Mouse (Mus musculus) limb, embryonic 14.5 days (tissue): ENCODE data around the gene Pank4. TPM values are rescaled to one million over a fixed set of nuclear protein-coding genes. Genes with fewer than 3 reads are reported as not detected.

Source experiments
- ATAC-seq: fragments of 200-750 bp; cut with Nextera tagmentation; 2 replicates; pipeline ENCODE4 v1.8.0; 2017; ENCODE audit warnings: low read depth, moderate number of reproducible peaks, moderate TSS enrichment; ENCODE audit not compliant: low FRiP score
- DNase-seq: peaks from one replicate; pipeline ENCODE4 v3.0.0-alpha.2; 2015; ENCODE audit warnings: low spot score
- H3K27ac ChIP-seq: fragments of 300-500 bp; sonication (generic); replicated peaks from 2 replicates; pipeline ENCODE4 v1.5.1; 2014; ENCODE audit warnings: low read depth, mild to moderate bottlenecking, low read length, moderate library complexity, mixed read lengths
- H3K27me3 ChIP-seq: fragments of 300-500 bp; sonication (generic); 2 replicates; pipeline ENCODE4 v1.6.1; 2014; ENCODE audit warnings: low read length, mixed read lengths; ENCODE audit not compliant: control insufficient read depth, insufficient read depth
- H3K36me3 ChIP-seq: fragments of 300-500 bp; sonication (generic); 2 replicates; pipeline ENCODE4 v1.6.1; 2014; ENCODE audit warnings: mild to moderate bottlenecking, low read length, moderate library complexity, mixed read lengths; ENCODE audit not compliant: control insufficient read depth, insufficient read depth
- H3K4me1 ChIP-seq: fragments of 300-500 bp; sonication (generic); 2 replicates; pipeline ENCODE4 v1.6.1; 2014; ENCODE audit warnings: antibody characterized with exemption, low read length, mixed read lengths; ENCODE audit not compliant: control insufficient read depth, insufficient read depth
- H3K4me2 ChIP-seq: fragments of 300-500 bp; sonication (generic); replicated peaks from 2 replicates; pipeline ENCODE4 v1.6.1; 2014; ENCODE audit warnings: low read depth, mild to moderate bottlenecking, low read length, moderate library complexity; ENCODE audit not compliant: severe bottlenecking
- H3K4me3 ChIP-seq: fragments of 300-500 bp; sonication (generic); replicated peaks from 2 replicates; pipeline ENCODE4 v1.5.1; 2014; ENCODE audit warnings: low read length
- H3K9ac ChIP-seq: fragments of 300-500 bp; sonication (generic); 2 replicates; pipeline ENCODE4 v1.6.1; 2014; ENCODE audit warnings: mild to moderate bottlenecking, low read depth, low read length, moderate library complexity; ENCODE audit not compliant: severe bottlenecking
- H3K9me3 ChIP-seq: fragments of 300-500 bp; sonication (generic); 2 replicates; pipeline ENCODE4 v1.6.1; 2016; ENCODE audit warnings: low read length; ENCODE audit not compliant: control insufficient read depth
- POLR2A ChIP-seq: fragments of 200-500 bp; IDR thresholded peaks from 2 replicates; pipeline ENCODE4 v1.8.0; 2012; ENCODE audit warnings: inconsistent platforms, mild to moderate bottlenecking, moderate library complexity, borderline replicate concordance; ENCODE audit not compliant: insufficient read depth, insufficient read length; ENCODE audit errors: extremely low read depth
- WGBS: fragments of 180-500 bp; shearing (Covaris S2); extraction: QIAGEN DNeasy Blood & Tissue Kit; methylation state at CpG from one replicate; pipeline ENCODE4 v1.1.7; 2014; 5-methylcytosine and 5-hydroxymethylcytosine counted together
- polyA plus RNA-seq, 2 experiments: library from polyadenylated mRNA; depleted of rRNA in 1 of 2; stranded (reverse) in 1 of 2; unstranded in 1 of 2; fragments of >200 nt; fragmentation: Nextera tagmentation in 1 of 2; extraction: Ambion mirVana in 1 of 2; gene quantifications; 2 replicates each; pipeline versions ENCODE4 v1.2.1 to v1.2.3; 2012 to 2014

Pank4 gene
- polyA plus RNA-seq, 2 experiments, result 36.9 to 76.3 TPM

- no peak overlapping the region for H3K27ac ChIP-seq
- H3K36me3 ChIP-seq, result no peaks in the 10 kb centered on the region
- no peak overlapping the region for H3K4me2 ChIP-seq
- no peak for ATAC-seq
- no peak overlapping the region for H3K4me3 ChIP-seq
- TF ChIP-seq POLR2A, result no peak
- H3K9me3 ChIP-seq, result no peaks in the 10 kb centered on the region
- 13% methylated on average over 15 of the region's 16 CpGs for WGBS
- H3K9ac ChIP-seq, result no peak overlapping the region
- H3K27me3 ChIP-seq, result peaks cover 49% of the 10 kb centered on the region
- no peak for DNase-seq
- H3K4me1 ChIP-seq, result peaks cover 11% of the 10 kb centered on the region
Measured at GRCm38 (mm10) chr4:154949589-154949982, 14.3 kb upstream of the Pank4 start.

GRCm38 (mm10) chr4:154952461-154953241 is 11.3 kb upstream of the Pank4 start:
- Histone ChIP-seq H3K4me3 (no peak overlapping the region), H3K36me3 (no peaks in the 10 kb centered on the region), H3K4me2 (no peak overlapping the region), H3K4me1 (0 out of 2 replicates have a peak, but pooled peaks cover 6% of the 10 kb centered on the region), H3K9me3 (no peaks in the 10 kb centered on the region), H3K9ac (no peak overlapping the region), H3K27me3 (peaks cover 53% of the 10 kb centered on the region), H3K27ac (no peak overlapping the region)
- DNase-seq (no peak), ATAC-seq (no peak)
- WGBS, result 1% methylated on average over 20 of the region's 26 CpGs
- no peak for TF ChIP-seq POLR2A

GRCm38 (mm10) chr4:154956604-154957003 is 7.3 kb upstream of the Pank4 start:
- H3K4me2 ChIP-seq, result no peak overlapping the region
- no peak overlapping the region for H3K27ac ChIP-seq
- no peak overlapping the region for H3K4me3 ChIP-seq
- ATAC-seq (no peak), DNase-seq (no peak)
- no peaks in the 10 kb centered on the region for H3K9me3 ChIP-seq
- H3K4me1 ChIP-seq, result peaks cover 30% of the 10 kb centered on the region
- WGBS, result 55% methylated on average over 9 of the region's 9 CpGs
- no peak for TF ChIP-seq POLR2A
- no peaks in the 10 kb centered on the region for H3K36me3 ChIP-seq
- H3K27me3 ChIP-seq, result peaks cover 56% of the 10 kb centered on the region
- no peak overlapping the region for H3K9ac ChIP-seq

- Histone ChIP-seq H3K4me2 (peak overlapping the region; percentile 30), H3K9me3 (no peaks in the 10 kb centered on the region), H3K36me3 (no peaks in the 10 kb centered on the region), H3K4me3 (no peak overlapping the region), H3K27me3 (peaks cover 63% of the 10 kb centered on the region), H3K9ac (no peak overlapping the region), H3K4me1 (peaks cover 33% of the 10 kb centered on the region), H3K27ac (no peak overlapping the region)
- no peak for TF ChIP-seq POLR2A
- WGBS, result 58% methylated on average over 13 of the region's 13 CpGs
- ATAC-seq, result no peak
- DNase-seq, result no peak
Measured at GRCm38 (mm10) chr4:154957289-154957993, 6.5 kb upstream of the Pank4 start.

GRCm38 (mm10) chr4:154958171-154958570 is 5.8 kb upstream of the Pank4 start:
- Histone ChIP-seq H3K4me2 (peak overlapping the region; percentile 30), H3K27me3 (peaks cover 63% of the 10 kb centered on the region), H3K36me3 (no peaks in the 10 kb centered on the region), H3K9me3 (no peaks in the 10 kb centered on the region), H3K27ac (no peak overlapping the region), H3K9ac (0 out of 2 replicates have a peak overlapping the region, but pooled peaks have one; percentile 0), H3K4me1 (peaks cover 31% of the 10 kb centered on the region), H3K4me3 (no peak overlapping the region; the same call in 1 of the 2 replicates)
- DNase-seq (peak; percentile 51), ATAC-seq (peak; percentile 60; the same call in 1 of the 2 replicates)
- WGBS, result under 1% methylated on average over 13 of the region's 15 CpGs
- no peak for TF ChIP-seq POLR2A
